ENCODE assay signal across 16 mouse cellular contexts in the genomic region with DNA sequence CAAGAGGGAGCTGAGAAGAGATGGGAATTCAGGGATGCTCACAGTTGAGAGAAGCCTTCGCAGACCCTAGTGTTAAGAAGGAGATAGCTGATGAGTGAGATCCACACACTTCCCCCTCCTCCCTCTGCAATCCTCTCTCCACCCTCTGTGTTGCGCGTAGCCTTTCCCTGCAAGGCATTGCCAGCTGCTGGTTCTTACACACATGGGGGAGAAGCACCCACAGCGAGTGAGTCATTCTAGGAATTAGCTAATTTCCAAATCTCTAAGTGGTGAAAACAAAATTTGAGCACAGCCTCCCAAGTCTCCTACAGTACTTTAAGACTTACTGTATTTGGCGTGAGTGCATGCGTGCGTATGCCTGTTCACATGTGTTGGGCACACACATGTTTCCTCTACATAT.
DNase-seq lines count a peak whose midpoint lies in the region; ATAC-seq lines count a peak whose summit lies in the region.
"Had no signal": no experiment of that assay in that cellular context is flagged by ENCODE, and none has a peak within 500 bp of the region (broad histone marks: within the 10 kb centered on the region; RNA-seq: fewer than 3 reads in every experiment).

No protein-coding gene starts in this region.

- ATAC-seq in granulocyte monocyte progenitor cell, adult 5-6 weeks (replicated peaks; ENCODE audit: poor library complexity, severe bottlenecking): no peak
- ATAC-seq: forebrain, embryonic 14.5 days; midbrain, embryonic 16.5 days had no signal

- DNase-seq in right cerebral cortex, adult 18-20 months: peak; percentile 85
- no peak for DNase-seq in right cerebral cortex, postnatal 4 days
- peak; percentile 65 to 68 for DNase-seq in layer of hippocampus, adult 18-20 months (ENCODE audit: low spot score in 2 of 2)
- DNase-seq in left cerebral cortex, adult 9 months (ENCODE audit: low spot score in 2 of 2): peak; percentile 53 to 66
- DNase-seq in telencephalon, adult 2 months (ENCODE audit: low read depth, low spot score): peak; percentile 83
- DNase-seq in cerebellum, postnatal 36 days: no peak
- DNase-seq in heart, adult 18-20 months: no peak
- DNase-seq: B cell, adult 2 months; embryo, embryonic 11 days; gastrocnemius, postnatal 36 days; kidney, adult 9 months; lung, adult 18-20 months; thymus, adult 2 months had no signal

Comparison
In these comparisons a context has a peak if more than half of its experiments do, and no peak if none do; other contexts are left out.
1. DNase-seq: peak in right cerebral cortex, adult 18-20 months (single experiment), layer of hippocampus, adult 18-20 months (2 of 2), left cerebral cortex, adult 9 months (2 of 2) and telencephalon, adult 2 months (single experiment); none in right cerebral cortex, postnatal 4 days (single experiment), cerebellum, postnatal 36 days (0 of 2) and heart, adult 18-20 months (0 of 2).